Mouse (Mus musculus) stomach, postnatal 0 days (tissue): ENCODE results near the gene Rmnd5b.

Source experiments
- CTCF ChIP-seq: IDR thresholded peaks from 2 replicates; pipeline ENCODE4 v1.5.1; 2016; ENCODE audit warnings: antibody characterized with exemption, low read depth, mild to moderate bottlenecking, moderate library complexity
- EP300 ChIP-seq: optimal IDR thresholded peaks from 2 replicates; pipeline ENCODE3; 2016; ENCODE audit warnings: antibody characterized with exemption

DNA sequence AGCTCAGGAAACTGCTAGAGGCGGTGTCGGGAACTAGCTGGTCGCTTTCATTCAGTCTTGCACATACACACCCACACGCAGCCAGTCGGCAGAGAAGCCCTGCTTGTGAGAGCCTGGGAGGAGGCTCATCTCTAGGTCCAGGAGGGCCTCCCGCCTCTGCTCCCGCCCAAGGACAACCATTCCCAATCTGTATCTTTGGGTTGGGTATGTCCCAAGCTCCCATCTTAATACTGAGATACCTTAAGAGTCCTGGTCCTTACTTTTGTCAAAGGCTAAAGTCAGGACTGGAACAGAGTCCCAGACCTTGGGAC, 14.1 kb upstream of the Rmnd5b start:
- TF ChIP-seq CTCF (no peak), EP300 (no peak)
